Mouse (Mus musculus): Measurements from ENCODE around the gene Utp18.

Gene Utp18

GRCm38 (mm10) chr11:93828619-93829326 is 56.8 kb downstream of the Utp18 start:
- DNase-seq: no peak

- no peak for DNase-seq
Observed at GRCm38 (mm10) chr11:93822261-93822660, 63.3 kb downstream of the Utp18 start.

DNA sequence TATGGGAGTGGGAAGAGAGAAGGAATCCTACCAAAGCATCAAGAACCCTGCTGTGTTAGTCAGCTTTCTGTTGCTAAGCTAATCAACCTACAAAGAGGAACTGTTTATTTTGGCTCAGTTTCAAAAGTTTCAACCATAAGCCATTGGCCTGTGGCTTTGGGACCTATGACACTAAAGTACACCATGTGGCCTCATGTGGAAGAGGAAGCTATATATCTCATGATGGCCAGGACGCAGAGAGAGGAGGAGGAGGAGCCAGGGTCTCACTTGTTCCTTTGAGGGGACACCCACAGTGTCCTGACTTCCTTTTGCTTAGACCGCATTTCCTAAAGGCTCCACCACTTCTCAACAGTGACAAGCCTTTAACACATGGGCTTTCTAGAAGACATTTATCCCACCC is 64.0 kb downstream of the Utp18 start:
- DNase-seq: no peak

GRCm38 (mm10) chr11:93817966-93818738 is 67.4 kb downstream of the Utp18 start:
- DNase-seq: no peak

- DNase-seq: no peak
Observed at GRCm38 (mm10) chr11:93812955-93813354, 72.6 kb downstream of the Utp18 start.

DNA sequence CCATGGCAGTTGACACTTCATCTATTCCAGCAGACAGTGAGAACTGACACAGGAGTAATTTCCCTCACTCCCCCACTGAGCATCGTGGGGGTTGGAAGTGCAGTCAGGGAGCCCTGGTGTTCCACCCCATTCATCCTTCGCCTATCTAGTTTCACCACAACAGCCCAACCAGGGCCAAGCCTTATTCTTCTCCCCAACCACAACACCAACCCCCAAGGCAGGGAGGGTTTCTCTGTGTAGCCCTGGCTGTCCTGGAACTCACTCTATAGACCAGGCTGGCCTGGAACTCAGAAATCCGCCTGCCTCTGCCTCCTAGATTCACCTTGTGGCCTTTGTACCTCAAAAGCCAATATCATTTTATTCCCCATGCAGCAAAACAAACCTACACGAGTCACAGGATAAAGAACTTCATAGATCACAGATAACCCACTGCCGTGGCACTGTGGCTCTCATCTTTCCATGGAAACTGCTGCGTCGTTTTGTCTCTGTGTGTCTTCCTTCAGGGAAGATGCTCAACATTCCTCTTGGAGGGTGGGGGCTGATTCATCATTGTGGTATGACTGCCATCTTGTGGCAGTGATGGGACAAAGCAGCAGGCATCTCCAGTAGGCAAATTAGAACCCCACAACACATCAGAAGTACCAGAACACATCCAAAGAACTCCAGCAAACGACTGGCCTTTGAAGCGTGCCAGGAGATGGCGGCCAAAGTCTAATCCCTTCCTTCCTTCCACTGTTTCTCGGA is 73.3 kb downstream of the Utp18 start:
- DNase-seq: peak in 1 of 2 experiments; percentile 6
